Mouse (Mus musculus): ENCODE data around the gene Pdxk. TPM values are rescaled to one million over a fixed set of nuclear protein-coding genes. Genes with fewer than 3 reads are reported as not detected.
A peak's percentile ranks its signal among the peaks of the same experiment; 100 is the strongest.
"Not testable (repeated sequence)": the region's sequence is repeated elsewhere in the genome, so short reads cannot be mapped to it uniquely, and the experiment has no call there.

Gene Pdxk
- total RNA-seq, 4 experiments from 2014 or later: 5.0 to 6.9 (median 6.3) TPM

DNA sequence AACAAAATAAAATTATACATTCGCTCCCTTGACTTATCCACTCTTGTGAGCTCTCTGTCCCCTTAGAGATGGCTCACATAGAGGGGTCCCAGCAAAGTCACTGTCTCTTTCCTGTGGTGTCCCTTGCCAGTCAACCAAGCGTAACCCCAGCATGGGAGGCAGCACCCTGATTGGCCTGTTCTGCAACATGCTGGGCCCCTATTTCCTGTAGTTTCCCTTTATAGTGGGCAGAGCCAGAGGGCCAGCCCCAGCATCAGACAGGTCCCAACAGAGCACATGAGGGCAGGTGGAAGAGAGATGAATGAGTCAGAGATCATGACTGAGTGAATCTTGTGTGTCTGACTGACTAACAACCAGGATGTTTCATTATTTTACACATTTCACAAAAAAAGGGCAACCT, 43.8 kb downstream of the Pdxk start:
- DNase-seq (ENCODE audit: low spot score in 2 of 2): no peak

DNA sequence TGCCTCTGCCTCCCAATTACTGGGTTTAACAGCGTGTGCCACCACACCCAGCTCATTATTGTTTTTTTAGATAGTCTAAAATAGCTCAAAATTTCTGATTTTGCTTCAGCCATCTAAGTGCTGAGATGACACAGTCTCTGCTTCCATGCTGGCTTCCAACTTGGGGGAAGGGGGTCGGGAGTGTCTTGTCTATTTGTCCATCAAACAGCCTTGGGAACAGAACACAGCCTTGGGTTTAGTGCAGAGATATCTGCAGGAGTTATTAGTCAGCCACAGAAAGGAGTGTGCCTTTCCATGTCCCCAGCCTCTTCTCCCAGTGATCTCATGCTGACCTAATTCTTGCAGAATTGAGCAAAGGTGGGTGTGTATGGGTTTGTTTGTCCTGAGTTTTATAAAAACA, 46.0 kb downstream of the Pdxk start:
- DNase-seq (ENCODE audit: low spot score in 2 of 2): no peak

GRCm38 (mm10) chr10:78417888-78418287, 46.9 kb downstream of the Pdxk start:
- DNase-seq (ENCODE audit: low spot score in 2 of 2): no peak

DNA sequence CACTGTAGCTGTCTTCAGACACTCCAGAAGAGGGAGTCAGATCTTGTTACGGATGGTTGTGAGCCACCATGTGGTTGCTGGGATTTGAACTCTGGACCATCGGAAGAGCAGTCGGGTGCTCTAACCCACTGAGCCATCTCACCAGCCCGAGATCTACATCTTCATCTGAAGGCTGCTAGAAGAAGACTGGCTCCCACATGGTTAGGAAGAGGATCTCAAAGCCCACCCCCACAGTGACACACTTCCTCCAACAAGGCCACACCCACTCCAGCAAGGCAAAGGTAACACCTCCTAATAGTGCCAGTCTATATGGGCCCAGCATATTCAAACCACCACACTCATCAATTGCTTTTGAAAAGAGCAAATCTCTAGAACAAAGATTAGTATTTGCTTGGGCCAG, 49.8 kb downstream of the Pdxk start:
- DNase-seq (ENCODE audit: low spot score in 2 of 2): not testable (repeated sequence)

DNA sequence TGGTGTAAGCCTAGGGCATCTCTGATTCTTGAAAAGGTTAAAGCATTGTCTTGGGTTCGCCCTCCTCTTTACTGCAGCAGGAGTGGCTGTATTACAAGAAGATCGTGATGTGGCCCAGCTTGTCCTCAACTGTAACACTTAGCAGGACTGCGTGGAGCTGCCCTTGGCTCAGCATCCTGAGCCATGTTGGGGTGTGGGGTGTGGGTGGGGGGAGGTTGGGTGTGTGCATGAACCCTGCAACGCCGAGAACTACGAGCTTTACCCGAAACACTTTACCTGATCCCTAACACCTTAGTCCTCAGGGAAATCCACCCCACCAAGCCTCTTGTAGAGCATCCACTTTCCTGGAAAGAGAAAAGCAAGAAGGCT, 51.6 kb downstream of the Pdxk start:
- DNase-seq (ENCODE audit: low spot score in 2 of 2): no peak

DNA sequence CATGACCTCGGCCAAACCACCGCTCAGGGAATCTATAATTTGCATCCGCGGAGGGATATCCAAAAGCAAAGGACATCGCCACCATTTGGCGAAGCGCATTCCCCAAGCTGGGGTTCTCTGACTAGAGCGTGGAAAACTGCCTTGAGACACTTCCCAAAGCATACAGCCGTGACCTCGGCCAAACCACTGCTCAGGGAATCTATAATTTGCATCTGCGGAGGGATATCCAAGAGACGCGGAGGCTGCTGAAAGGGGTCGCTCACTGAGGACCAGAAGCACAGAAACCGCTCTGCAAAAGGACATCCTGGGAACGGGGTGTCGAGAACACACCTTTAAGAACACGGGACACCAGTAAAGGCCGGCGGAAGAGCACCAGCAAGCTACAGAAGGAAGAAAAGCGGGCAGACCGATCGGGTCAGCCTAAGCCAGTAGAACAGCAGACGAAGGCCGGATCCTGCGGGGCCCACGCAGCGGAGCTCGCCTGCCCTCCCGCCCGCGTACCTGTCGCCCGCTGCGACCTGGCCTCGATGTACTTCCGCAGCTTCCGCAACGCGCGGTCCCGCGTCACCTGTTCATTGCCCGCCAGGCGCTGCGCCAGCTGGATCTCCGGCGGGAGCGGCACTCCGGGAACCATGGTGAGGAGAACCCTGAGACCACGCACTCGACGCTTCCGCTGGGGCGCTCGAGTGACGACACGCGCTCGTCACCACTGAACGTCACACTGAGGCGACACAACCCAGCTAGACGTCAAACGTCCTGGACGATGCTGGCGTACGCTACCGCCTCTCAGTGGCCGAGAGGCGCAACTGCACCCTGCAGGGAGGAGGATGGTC, 52.2 kb downstream of the Pdxk start, which contains the start of gene Rrp1:
TSS of gene Rrp1 (minus strand) at position 725 of the 833 bp plus-strand sequence.
- DNase-seq (ENCODE audit: low spot score in 2 of 2): peak; percentile 80 to 82

GRCm38 (mm10) chr10:78411851-78412250, 52.9 kb downstream of the Pdxk start:
- DNase-seq (ENCODE audit: low spot score in 2 of 2): no peak

- DNase-seq (ENCODE audit: low spot score in 2 of 2): no peak
Measured at GRCm38 (mm10) chr10:78409035-78409788, 55.6 kb downstream of the Pdxk start.

- no peak for DNase-seq (ENCODE audit: low spot score in 2 of 2)
Measured at GRCm38 (mm10) chr10:78407132-78407531, 57.6 kb downstream of the Pdxk start.

DNA sequence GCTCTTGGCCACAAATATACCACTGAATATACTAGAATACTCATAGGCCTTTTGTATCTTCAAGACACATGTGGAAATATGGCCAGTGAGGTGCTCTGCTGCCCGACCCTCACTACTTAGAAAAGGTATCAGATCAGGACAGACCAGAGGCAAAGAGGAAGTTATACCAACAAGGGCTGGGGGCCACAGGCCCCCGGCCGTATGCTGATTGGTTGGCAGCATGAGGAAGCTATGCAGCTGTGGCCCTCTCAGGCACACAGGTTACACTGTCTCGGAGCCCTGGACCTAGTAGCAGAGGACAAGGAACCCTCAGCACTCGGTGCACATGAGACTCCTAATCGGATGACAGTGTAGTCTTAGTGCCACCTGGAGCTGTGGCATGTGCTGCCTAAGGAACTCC, 58.6 kb downstream of the Pdxk start:
- DNase-seq (ENCODE audit: low spot score in 2 of 2): no peak

- DNase-seq (ENCODE audit: low spot score in 2 of 2): no peak
Measured at GRCm38 (mm10) chr10:78402301-78402922, 62.4 kb downstream of the Pdxk start.

DNA sequence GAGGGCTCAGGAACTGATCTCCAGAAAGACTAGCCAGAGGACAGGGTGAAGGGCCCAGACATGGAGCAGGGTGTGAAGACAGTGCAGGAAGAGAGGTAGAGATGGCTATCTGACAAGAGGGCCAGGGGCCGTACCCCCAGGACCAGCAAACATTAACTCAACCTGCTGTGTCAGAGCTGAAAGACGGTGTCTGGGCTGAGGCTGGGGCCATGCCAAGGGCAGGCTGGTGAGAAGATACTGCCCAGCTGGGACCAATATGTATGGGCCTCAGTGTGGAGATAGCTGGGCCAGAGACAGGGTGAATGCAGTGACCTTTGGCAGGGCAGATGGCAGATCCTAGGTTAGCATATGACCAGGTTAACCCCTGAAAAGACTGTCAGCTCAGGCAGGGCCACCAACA, 63.6 kb downstream of the Pdxk start:
- no peak for DNase-seq (ENCODE audit: low spot score in 2 of 2)

DNA sequence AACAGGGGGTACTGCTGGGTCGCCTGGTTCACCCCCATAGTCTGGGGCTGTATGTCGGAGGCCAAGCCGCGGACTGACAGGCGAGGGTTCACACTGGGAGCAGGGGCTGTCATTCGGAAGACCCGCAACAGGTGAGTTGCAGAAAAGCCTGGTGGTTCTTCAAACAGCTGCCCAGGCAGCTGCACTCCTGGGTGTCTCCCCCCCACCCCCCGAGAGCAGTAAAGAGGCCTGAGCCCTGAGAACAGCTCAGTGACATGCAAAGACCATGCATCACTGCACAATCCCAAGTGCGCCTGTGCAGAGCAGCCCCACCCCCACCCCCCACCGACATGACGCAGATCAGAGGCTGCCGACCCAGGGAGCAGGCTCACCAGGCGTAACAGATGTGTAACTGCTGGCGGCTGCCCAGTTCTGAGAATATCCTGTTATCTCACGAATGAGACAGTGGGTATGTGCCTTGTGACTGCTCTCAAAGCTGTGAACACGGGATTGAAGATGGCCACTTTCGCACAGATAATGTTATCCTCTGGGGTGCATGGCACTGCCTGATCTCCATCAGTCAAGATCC, 65.6 kb downstream of the Pdxk start:
- DNase-seq (ENCODE audit: low spot score in 2 of 2): no peak

- no peak for DNase-seq (ENCODE audit: low spot score in 2 of 2)
Measured at GRCm38 (mm10) chr10:78396625-78396885, 68.2 kb downstream of the Pdxk start.

GRCm38 (mm10) chr10:78395819-78396624, 68.8 kb downstream of the Pdxk start:
- peak; percentile 79 to 84 for DNase-seq (ENCODE audit: low spot score in 2 of 2)

- no peak for DNase-seq (ENCODE audit: low spot score in 2 of 2)
Measured at GRCm38 (mm10) chr10:78395377-78395776, 69.4 kb downstream of the Pdxk start.

GRCm38 (mm10) chr10:78392072-78392471, 72.7 kb downstream of the Pdxk start:
- peak; percentile 59 to 64 for DNase-seq (ENCODE audit: low spot score in 2 of 2)

DNA sequence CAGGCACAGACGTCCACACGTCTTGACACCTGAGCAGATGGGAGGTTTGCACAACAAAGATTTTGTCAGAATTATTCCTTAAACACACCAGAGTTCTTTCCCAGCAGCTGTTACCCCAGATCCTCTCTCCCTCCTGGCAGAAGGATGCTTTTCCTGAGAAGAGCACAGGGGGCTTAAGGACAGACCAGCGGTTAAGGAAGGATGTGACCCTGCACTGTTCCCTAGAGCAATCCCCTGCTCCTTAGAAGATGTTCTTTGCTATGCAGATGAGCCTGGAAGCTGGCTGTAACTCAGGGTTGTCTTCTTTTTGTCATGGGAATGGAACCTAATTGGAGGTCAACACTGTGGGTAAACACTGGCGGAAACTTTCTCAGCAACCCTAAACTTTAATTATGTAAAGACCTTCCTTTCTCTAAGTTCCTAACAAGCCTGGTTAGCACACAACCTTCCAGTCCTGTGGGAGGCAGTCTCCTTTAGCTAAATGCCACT, 73.7 kb downstream of the Pdxk start:
- DNase-seq (ENCODE audit: low spot score in 2 of 2): no peak

DNA sequence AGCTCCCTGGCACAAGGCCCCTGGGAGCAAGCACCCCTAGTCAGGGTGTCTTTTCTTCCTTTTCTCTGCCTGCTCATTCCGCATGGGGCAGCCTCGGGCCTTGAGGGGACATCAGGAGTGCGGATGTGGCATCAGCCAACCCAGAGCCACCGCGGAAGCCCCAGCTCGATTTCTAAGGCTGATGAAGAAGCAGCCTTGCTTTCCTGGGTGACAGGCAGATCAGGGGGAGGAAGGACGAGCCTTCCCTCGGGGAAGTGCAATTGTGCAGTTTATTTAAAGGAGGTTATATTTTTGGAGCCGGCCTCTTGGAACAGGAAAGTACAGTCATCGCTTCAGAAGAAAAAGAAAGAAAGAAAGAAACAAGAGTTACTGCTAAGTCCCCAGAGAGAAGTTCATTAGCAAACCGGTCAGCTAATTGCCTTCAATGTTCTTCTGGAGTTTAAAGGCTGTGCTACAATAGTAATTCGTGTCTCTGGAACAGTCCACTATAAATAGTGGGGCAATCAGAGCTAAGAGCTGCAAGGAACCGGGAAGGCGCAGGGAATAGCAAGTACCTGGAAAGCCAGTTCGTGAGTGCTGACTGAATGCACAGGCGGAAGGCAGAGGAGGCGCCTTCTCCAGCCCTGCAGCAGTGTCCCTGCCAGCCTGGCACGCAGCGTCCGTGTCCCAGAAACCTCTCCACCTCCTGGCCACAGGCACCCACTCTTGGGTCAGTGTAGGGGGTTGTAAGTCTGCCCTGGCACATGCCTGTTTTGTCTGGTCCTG, 76.4 kb downstream of the Pdxk start:
- no peak for DNase-seq (ENCODE audit: low spot score in 2 of 2)

Data from gastrocnemius, adult 8-10 months (tissue).